Mouse (Mus musculus): ENCODE measurements around the gene Snupn.
A peak's percentile ranks its signal among the peaks of the same experiment; 100 is the strongest.
"Not testable (repeated sequence)": the region's sequence is repeated elsewhere in the genome, so short reads cannot be mapped to it uniquely, and the experiment has no call there.

The Snupn gene

DNA sequence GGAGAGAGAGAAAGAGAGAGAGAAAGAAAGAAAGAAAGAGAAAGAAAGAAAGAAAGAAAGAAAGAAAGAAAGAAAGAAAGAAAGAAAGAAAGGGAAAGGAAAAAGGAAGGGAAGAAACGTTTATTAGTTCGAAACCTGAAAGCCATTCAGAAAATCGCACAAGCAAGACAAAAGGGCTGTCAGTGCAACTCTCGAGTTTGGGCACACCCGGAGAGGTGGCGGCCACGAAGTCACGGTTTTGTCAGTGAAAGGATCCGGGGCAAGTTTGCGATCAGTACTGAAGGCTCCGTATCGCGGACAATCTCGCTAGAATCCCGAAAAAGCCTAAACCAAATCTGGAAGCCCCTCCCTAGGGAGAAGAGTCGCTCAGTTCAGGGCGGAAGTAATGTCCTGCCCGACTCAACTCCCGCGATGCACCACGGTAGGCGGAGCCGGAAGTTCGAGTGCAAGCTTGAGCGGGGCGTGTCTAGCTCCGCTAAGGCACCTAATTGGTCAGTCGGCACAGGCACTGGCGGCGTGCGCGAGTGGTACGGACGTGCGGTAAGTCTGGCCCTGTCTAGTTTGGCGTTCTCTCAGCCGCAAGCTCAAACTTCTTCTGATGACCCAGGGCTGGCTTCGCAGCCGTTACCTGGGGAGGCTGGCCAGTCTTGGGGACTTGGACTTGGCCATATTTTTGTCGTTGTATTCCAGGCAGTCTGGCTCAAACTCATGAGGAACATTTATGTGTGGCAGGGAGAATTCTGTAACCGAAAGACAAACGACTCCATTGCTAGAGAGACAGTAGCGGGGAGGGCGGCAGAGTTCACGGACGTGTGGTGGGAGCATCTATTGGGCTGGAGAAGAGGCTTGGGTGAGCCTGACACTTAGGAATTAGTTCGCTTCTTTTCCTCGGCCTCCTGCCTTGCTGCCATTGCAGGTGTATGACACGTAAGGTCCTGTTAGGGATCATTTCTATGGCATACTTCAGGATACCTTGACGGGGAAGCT, at the start of gene Snupn:
Gene Snupn, plus strand, starts transcription at position 465 of the 987 bp plus-strand sequence.
- peak; percentile 93 to 95 for DNase-seq (ENCODE audit: low spot score in 2 of 2)

DNA sequence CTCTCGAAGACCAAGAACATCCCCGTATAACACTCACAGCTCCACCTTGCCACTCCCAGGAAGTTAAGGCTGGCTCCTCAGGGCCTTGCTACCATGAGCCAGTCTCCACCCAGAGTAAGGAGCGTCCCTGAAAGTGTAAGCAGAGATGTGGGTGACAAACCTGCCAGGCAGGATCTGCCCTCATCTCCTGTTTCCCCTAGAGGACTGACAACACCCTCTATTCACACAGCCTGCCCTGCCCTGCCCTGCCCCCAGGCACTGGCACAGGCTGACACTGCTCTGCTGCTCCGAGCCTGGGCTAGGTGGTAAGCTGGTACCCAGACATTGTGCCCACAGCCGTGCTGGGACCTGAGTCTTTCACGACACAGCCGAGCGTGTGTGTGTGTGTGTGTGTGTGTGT, 49.5 kb upstream of the Snupn start:
- DNase-seq (ENCODE audit: low spot score in 2 of 2): no peak

DNA sequence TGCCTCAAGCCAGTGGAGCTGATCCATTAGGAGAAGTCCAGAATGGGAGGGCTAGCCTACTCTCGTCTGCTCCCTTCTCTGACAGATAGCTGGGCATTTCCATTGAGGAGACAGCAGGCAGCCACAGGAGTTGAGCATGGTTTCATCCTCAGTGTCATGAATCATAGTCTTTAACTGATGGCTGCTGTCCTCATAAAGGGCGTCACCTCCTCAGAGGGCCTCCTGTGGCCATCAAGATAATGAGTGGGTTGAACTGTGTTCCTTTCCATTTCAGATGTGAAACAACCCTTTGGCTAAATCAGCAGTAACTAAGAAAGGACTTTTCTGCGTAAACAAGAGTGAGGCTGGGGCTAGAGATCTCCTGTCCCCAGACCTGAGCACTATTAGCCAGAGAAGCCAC, 47.0 kb upstream of the Snupn start:
- no peak for DNase-seq (ENCODE audit: low spot score in 2 of 2)

DNA sequence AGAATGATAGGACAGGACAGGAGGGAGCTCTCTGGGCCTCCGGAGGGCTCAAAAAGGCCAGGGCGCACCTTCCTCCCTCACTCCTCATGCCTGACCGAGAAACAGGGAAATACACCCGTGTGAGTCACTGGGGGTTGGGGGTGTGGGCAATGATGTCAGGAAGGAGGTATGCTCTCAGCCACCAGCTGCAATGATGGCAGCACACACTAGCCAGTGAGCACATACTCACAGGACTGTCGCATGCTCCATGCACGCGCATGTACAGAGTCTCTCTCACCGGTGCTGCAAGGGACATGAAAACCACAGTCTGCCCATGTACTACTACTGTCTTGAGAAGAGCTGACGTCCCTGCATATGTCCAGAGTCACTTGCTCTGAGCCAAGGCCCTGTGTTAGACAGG, 43.1 kb upstream of the Snupn start:
- DNase-seq (ENCODE audit: low spot score in 2 of 2): no peak

DNA sequence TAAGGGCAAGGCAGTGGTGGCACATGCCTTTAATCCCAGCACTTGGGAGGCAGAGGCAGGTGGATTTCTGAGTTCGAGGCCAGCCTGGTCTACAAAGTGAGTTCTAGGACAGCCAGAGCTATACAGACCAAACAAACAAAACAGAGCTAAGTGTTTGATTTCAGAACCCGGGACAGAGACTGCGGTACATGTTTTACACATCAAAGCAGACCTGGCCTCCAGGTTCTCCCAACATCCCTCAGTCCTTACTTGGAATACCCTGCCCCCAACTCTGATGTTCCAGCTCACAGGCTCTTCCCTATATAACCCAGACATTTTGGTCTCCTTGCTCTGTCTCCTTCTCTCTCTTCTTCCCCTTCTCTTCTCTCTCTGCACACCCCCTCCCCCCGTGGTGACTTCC, 40.7 kb upstream of the Snupn start:
- DNase-seq (ENCODE audit: low spot score in 2 of 2): not testable (repeated sequence)

DNA sequence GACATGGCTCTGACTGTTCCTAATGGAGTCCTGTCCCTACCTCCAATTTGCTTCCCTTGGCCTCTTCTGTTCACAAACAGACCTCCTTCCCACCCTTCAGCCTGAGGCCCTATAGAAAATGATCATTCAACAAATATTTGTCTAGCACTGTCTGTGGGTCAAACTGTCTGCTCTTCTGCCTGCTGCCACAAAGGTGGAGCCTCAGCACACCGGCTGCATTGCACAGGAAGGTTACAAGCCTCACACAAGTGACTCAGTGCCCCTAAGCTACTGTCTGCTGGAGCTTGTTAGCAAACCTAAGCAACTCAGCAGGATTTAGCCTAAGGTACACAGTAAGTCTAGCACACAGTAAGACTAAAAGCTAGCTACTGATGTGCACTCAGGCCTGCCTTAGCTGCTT, 39.7 kb upstream of the Snupn start:
- DNase-seq (ENCODE audit: low spot score in 2 of 2): no peak

DNA sequence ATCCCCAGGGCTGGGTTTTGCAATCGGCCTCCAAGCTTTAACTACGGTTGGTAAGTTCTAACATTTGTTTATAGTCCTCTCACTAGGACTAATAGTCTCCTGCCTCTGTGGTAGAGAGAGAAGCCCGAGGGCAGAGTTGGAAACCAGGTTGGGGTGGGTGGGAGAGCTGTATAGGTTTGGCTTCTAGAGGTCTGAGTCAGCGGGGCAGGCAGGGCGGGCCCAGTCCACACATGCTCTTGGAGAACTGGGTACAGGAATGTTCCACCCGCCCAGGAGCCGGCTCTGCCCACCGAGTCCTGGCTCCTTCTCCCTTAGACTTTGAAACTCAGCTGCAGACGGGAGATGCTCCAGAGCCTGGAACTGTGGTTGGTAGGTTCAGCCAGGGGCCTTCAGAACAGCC, 36.7 kb upstream of the Snupn start:
- no peak for DNase-seq (ENCODE audit: low spot score in 2 of 2)

DNA sequence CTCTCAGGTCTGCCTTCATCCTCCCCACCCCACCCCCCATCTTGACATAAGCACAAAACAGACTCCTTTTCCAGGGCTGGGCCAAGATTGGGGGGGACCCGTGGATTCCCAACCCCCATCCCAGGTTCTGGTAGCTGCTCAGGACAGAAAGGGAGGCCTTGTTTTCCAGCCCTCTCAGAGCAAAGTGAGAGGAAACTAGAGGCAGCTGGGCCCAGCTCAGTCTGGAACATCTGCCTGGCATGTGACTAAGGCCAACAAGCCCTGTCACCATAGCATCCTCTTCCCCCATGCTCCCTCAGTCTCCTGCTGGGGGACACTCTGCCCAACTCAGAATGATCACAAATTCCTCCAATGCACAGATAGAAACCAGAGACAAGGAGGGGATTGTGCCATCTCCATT, 35.6 kb upstream of the Snupn start:
- no peak for DNase-seq (ENCODE audit: low spot score in 2 of 2)

DNA sequence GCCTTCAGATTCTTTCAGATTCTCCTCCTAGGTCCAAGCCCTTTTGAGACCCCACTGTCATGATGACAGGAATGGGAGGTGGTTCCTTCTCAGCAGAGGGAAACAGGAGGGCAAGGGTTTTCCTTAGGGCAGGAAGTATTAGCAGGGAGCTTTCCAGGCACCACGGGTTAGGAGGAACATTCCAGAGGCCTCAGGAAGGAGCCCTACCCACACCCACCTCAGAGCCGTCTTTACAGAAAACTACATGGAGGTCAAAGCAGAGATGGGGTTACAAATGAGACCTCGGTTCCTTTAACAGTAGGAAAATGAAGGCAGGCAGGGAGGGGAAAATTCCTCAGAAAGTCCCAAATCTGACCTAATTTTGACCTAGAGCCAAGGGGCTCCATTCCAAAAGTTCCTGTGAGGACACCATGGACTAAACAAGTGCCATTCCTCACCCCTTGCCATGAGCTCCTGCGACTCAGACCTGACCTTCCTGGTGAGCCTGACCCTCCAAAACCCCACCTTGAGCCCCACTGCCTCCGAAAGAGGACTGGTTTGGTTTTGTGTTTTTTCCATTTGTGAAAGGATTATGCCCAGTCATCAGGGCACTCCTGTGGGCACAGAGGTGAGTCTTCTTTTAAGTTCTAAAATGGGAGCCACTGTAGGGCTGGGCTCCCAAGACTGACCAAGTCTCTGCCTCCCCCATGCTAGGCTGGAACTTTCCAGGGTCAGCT, 34.8 kb upstream of the Snupn start:
- no peak for DNase-seq (ENCODE audit: low spot score in 2 of 2)

DNA sequence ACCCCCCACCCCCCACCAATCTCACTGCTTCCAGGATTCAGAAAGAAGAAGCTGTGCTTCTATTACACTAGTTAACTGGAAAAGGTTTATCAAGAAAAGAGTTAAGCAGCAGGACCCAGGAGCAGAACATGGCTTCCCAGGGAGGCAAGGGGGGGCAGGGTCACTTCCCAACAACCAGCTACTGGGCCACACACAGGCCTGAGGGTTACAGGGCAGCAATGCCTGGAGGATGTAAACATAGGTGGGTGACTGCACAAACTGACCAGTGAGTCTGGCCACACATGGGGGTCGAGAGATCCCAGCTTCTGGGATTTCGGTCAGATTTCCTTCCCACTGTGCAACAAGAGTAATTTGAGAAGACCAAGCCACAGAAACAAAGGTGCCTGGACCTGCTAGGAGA, 33.5 kb upstream of the Snupn start:
- DNase-seq (ENCODE audit: low spot score in 2 of 2): no peak

DNA sequence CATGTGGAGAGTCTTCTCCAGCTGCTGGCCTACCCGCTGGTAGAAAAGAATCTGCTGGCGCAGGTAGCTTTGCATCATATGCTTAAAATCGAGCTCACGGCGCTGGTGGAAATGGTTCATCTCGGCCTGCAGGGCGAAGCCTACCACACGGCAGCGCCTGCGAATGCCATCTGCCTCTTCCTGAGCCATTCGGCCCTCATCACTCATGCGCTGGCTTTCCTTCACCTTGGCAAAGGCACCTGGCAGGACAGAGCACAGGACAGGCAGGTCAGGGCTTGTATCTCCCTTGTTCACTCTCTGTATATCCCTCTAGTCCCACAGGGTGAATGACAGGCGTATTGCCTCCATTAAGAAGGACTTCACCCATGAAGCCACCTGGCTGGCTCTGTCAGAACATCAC, 32.2 kb upstream of the Snupn start:
- DNase-seq (ENCODE audit: low spot score in 2 of 2): no peak

DNA sequence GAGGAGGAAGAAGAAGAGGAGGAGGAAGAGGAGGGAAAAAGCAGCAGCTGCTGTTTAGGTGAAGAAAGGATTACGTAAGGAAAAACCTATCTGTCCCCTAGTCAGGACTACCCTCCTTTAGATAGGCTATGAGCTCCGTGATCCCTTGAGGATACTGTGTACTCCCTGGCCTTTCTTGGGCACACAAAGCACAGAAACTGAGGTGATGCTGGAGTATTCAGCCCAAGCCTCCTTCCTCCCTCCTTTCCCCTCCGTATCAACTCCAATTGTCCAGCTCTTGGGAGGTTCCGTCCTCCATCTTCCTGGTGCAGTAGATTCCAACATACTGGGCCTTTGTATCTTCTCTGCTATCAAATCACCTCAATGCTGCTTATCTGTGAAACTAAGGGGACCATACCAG, 27.9 kb upstream of the Snupn start:
- no peak for DNase-seq (ENCODE audit: low spot score in 2 of 2)

DNA sequence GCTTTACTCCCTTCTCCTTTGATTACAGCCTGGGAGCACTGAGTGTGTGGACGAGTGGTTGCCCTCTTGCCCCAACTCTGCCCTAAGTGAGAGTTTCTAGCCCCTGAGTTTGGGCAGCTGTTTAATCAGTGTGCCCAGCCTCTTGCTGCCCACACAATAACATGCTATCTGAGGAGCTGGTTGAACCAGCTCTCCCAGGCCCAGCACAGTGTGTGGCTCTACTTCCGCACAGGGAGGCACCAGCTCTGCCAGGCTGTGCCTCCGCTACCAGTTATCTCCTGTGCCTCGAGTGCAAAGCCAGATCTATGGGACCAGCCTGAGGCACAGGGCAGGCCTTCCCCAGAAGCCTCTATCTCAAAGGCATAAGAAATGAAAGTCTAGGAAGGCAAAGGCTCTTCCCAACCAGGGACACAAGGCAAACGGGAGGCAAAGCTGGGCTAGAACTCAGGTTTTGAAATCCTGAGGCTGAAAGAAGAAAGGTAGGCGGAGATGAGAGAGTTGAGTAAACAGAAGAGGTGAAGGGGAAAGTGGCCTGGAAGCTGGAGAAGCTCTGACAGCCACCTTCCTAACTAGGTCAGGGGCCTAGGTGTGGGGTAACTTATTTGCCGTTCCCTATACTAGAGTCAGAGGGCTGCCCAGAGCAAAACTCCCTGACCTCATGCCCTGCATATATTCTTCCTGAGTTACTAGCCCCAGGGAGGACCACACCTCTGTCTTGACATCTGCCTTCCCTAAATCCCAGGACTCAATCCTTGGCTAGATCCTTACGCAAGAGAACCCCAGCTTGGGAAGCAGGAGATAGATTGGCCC, 26.6 kb upstream of the Snupn start:
- DNase-seq (ENCODE audit: low spot score in 2 of 2): no peak

DNA sequence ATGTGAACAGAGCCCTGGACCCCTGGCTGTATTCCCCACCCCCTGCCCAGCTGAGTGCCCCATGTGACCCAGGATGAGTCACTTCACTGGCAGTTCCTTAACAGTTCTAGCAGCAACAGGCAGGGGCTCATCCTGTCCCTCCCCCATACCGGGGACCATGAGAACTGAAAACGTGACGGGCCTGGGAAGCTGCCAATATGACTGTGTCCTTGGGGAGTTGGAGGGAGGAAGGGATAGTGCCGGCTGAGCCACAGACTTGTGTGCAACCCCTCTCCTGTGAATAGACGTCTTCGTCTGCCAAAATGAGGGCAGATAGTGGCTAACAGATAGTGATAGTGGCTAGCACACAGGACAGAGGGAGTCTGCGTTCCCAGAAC, 26.0 kb upstream of the Snupn start:
- DNase-seq (ENCODE audit: low spot score in 2 of 2): no peak

DNA sequence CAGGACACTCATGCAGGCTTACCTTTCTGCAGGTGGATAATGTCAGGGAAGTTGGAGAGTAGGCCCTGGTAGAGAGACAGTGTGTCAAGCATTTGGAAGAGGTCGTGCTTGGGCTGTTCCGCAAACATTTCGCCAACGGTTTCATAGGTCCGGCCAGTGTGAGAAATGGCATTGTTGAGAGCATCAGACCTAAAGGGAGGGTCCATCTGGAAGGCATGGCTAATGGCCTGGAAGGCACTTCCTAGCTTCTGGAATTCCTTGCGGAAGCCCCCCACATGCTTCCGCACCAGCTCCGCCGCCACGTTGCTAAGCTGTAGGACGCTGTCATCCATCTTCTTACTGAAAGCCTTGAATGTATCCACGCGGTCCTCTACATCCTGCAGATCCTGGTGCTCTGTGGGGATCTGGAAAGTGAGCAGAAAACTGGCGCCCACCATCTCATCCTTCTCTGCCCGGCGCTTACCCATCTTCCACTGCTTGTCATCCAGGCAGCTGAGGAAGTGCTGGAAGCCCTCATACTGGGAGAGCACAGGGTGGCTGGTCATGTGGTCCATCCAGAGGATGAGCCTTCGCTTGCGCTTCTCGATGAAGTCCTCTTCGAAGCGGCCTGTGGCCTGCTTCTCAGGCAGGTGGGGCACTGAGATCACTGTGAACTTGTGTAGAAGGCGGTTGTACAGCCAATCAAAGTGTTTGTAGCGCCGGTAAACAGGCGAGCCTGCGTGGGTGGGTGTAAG, 25.2 kb upstream of the Snupn start:
- no peak for DNase-seq (ENCODE audit: low spot score in 2 of 2)

DNA sequence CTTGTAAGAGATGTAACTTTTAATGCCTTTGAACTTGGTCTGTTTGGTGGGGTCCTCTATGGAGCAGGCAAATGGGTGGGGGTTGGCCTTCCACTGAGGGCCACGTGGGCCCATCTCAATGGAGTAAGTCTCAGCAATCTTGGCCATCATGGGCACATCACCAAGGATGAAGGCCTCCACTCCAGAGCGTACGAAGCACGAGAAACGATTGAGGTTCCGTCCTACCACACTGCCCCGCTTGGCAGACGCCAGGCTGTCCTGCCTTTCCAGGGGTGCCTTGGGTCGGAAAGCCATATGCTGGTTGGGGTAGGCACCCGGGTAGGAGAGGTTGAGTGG, 24.7 kb upstream of the Snupn start:
- DNase-seq (ENCODE audit: low spot score in 2 of 2): no peak

DNA sequence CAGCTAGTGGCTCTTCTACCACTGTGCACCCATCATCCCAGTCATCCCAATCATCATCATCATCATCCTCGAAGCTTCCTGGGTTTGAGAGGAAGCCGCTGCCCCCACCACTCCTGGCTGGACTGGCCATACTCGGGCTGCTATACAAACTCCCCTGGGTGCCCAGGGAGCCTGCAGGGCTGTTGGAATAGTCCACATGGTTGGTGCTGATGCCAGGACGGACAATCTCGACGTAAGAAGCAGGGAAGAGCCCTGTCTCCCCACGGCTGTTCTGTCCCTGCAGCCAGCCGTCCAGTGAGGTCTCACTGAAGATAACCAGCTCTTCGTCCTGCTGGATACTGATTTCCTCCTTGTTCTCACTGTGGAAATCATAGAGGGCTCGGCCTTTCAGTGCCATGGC, 24.3 kb upstream of the Snupn start:
- no peak for DNase-seq (ENCODE audit: low spot score in 2 of 2)

DNA sequence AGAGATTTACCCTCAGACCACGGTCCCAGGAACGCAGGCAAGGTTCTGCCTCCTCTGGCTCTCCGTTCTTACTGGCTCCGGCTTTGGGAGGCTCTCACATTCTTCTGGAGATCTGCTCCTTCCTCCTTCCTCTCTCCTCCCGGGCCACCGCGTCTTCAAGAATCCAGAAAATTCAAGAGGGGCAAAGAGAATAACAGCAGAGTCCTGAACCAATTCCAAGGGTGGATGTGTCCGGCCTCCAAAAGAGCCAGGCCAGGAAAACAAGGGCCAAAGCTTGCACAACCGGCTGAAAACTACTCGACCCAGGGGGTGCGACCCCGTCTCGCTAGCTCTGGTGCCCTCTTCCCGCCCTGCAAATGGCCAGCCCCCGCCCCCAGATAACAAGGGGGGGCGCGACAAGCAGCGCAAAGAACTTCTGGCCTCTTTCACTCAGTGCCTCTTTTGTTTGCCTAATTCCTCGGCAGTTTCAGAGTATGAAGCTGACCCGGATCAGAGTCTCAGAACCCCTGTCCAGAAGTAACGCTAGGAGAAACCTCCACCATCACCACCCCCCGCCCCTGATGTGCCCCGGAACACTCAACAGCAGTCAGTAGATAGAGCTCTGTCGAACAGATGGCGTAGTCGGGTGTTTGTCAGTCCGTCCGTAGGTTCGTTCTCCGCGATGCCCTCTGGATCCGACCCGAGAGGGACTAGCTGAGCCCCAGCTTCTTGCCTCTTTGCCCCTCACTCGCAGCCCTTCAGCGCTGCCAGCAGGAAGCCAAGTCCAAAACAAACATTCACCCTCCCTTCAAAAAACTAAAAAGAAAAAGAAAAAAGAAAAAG, 23.3 kb upstream of the Snupn start:
- DNase-seq (ENCODE audit: low spot score in 2 of 2): no peak

DNA sequence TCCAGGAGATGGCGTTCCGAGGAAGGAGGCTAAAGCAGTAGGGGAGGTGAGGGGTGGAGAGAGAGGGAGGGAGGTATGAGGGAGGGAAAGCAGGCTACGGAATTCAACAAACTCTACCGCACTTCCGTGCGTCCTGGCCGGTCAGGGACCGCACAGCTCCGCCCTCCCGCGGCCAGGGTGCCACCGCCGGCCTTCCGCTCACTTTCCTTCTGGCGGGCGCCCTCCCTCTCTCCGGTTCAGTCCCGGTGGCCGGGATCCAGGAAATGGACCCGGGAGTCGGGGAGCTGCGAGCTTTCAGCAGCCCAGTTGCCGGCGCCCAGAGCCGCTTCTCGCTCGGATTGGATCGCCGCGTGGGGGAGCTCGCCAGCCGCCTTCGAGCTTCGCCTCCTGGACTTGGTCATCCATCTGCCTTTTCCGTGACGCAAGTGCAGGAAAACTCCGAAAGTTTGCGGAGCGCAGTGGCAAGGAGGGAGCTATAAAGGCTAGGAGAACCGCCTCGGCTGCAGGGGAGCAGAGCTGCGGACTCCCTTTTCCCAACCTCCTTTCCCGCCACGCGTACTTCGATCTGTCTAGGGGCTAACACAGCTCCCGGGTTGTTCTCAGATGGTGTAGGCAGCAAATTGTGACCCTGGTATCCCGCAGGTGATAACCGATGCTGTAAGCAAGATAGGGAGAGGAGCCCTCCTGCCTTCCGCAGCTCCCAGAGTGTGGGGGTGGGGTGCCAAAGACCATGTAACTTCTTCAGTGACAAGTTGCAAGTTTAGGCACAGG, 22.5 kb upstream of the Snupn start, which contains the start of gene Snx33:
Gene Snx33, minus strand, starts transcription at position 331 of the 771 bp plus-strand sequence.
- DNase-seq (ENCODE audit: low spot score in 2 of 2): peak; percentile 62 to 83

DNA sequence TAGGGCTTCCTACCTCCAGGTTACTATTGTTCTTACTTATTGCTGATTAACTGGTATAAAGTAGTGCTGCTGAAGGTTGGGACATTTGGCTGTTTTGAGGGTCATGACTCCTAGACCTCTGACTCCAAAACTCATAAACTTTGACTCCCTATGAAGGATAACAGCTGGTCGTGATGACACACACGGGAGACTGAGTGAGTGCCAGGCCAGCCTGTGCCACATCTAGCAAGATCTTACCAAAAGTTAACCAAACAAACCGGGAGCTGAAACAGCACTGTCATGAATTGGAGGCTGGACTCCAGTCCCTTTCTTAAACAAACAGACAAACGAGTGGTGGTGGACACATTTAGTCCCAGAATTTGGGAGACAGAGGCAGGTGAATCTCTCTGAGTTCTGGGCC, 21.2 kb upstream of the Snupn start:
- DNase-seq (ENCODE audit: low spot score in 2 of 2): no peak

All from frontal cortex, postnatal 14 days (tissue).